Mouse (Mus musculus) C2C12 (cell line): ENCODE measurements at regions not wholly inside any gene's neighbourhood (a gene's known extent, or its start where the extent isn't known, plus 50 kb on each side); places are given as distances from the start of the nearest gene placed in this dataset.

Experiments
- H3K27me3 ChIP-seq: one replicate; pipeline ENCODE4 v1.6.1; 2011; ENCODE audit not compliant: control insufficient read depth, insufficient read depth, insufficient read length
- H3K36me3 ChIP-seq: one replicate; pipeline ENCODE4 v1.6.1; 2011; ENCODE audit not compliant: control insufficient read depth, insufficient read depth
- H3K4me3 ChIP-seq: one replicate; pipeline ENCODE4 v1.5.1; 2011; ENCODE audit warnings: mild to moderate bottlenecking, control low read depth; ENCODE audit not compliant: poor library complexity, insufficient read depth, severe bottlenecking
- H3K79me2 ChIP-seq: one replicate; pipeline ENCODE4 v1.6.1; 2011; ENCODE audit not compliant: control insufficient read depth, insufficient read depth
- H3K79me3 ChIP-seq: one replicate; pipeline ENCODE4 v1.6.1; 2011; ENCODE audit warnings: low read depth, control low read depth
- H3ac ChIP-seq: one replicate; pipeline ENCODE3; 2011; ENCODE audit warnings: low read depth; ENCODE audit not compliant: control insufficient read depth, insufficient read length
- CEBPB ChIP-seq: IDR thresholded peaks from one replicate; pipeline ENCODE4 v1.6.1; 2011; ENCODE audit warnings: low read depth, mild to moderate bottlenecking, control low read depth, moderate library complexity
- CTCF ChIP-seq: IDR thresholded peaks from one replicate; pipeline ENCODE4 v1.5.1; 2011; ENCODE audit not compliant: control insufficient read depth, insufficient read depth, insufficient read length
- FOSL1 ChIP-seq: IDR thresholded peaks from one replicate; pipeline ENCODE4 v1.8.0; 2011; ENCODE audit warnings: mild to moderate bottlenecking, low read length; ENCODE audit not compliant: poor library complexity, insufficient read depth, severe bottlenecking
- MAX ChIP-seq: IDR thresholded peaks from one replicate; pipeline ENCODE4 v1.6.1; 2011; ENCODE audit warnings: mild to moderate bottlenecking, control low read depth
- MYOD1 ChIP-seq: IDR thresholded peaks from one replicate; pipeline ENCODE4 v1.6.1; 2011; ENCODE audit warnings: low read depth; ENCODE audit not compliant: control insufficient read depth, insufficient read length
- MYOG ChIP-seq: IDR thresholded peaks from one replicate; pipeline ENCODE4 v1.6.1; 2011; ENCODE audit not compliant: control insufficient read depth, insufficient read length; ENCODE audit errors: extremely low read depth
- USF1 ChIP-seq: IDR thresholded peaks from one replicate; pipeline ENCODE4 v1.6.1; 2011; ENCODE audit warnings: low read depth, mild to moderate bottlenecking, control low read depth, moderate library complexity

DNA sequence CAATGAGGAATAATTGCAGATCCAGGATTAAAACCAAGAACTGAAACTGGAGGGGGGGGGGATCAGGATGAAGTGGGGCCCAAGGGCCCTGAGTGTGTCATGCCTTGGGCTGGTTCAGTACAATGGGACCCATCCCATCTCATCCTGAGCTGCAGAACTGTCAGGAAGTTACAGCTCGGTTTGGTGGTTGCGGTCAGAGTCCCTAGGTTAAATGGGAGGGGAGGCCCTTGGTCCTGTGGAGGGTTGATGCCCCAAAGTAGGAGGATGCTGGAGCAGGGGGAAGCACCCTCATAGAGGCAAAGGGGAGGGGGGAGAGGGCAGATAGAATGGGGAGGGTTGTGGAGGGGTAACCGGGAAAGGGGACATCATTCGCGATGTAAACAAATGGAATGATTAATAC, 127.5 kb upstream of the Stx16 start:
- Histone ChIP-seq H3K79me3 (no peaks in the 10 kb centered on the region), H3ac (no peak overlapping the region), H3K27me3 (no peaks in the 10 kb centered on the region), H3K4me3 (no peak overlapping the region), H3K79me2 (no peaks in the 10 kb centered on the region), H3K36me3 (no peaks in the 10 kb centered on the region)
- TF ChIP-seq MAX (no peak), CTCF (no peak), MYOG (no peak), USF1 (no peak), FOSL1 (no peak), MYOD1 (no peak), CEBPB (no peak)

- Histone ChIP-seq H3K79me3 (no peaks in the 10 kb centered on the region), H3K4me3 (no peak overlapping the region)
Measured at GRCm38 (mm10) chr2:173950164-173950891, 125.8 kb upstream of the Stx16 start.

GRCm38 (mm10) chr2:173966111-173966510, 110.0 kb upstream of the Stx16 start:
- no peaks in the 10 kb centered on the region for H3K79me3 ChIP-seq
- no peak overlapping the region for H3K4me3 ChIP-seq
- no peak for TF ChIP-seq USF1

More at GRCm38 (mm10) chr2:173950164-173950891, 125.8 kb upstream of the Stx16 start:
- no peaks in the 10 kb centered on the region for H3K79me2 ChIP-seq
- H3K36me3 ChIP-seq = no peaks in the 10 kb centered on the region
- no peaks in the 10 kb centered on the region for H3K27me3 ChIP-seq
- H3ac ChIP-seq = no peak overlapping the region
- TF ChIP-seq FOSL1 = no peak

DNA sequence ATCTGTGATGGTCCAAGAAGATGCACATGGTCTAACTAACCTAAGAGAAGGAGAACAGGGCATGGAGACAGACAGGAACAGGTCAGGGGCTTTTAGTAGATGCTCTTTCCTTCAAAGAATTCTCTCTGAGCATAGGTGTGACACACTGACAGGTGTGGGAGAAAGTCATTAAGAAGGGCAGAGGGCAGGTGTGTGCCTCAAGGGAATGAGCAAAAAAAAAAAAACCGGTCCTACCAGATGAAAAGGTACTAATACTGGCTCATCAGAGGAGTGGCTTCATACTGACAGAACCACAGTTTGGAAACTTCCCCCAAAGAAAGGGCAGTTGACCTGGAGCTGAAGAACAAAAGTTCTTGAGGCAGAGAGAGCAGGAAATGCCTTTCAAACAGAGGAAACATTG, 105.3 kb upstream of the Stx16 start:
- Histone ChIP-seq H3K36me3 (no peaks in the 10 kb centered on the region), H3K4me3 (no peak overlapping the region), H3K79me2 (no peaks in the 10 kb centered on the region), H3ac (no peak overlapping the region), H3K27me3 (no peaks in the 10 kb centered on the region), H3K79me3 (no peaks in the 10 kb centered on the region)
- TF ChIP-seq CEBPB (no peak), MAX (no peak), USF1 (no peak), FOSL1 (no peak), MYOD1 (no peak), CTCF (no peak), MYOG (no peak)

More at GRCm38 (mm10) chr2:173966111-173966510, 110.0 kb upstream of the Stx16 start:
- Histone ChIP-seq H3ac (no peak overlapping the region), H3K36me3 (no peaks in the 10 kb centered on the region), H3K79me2 (no peaks in the 10 kb centered on the region), H3K27me3 (no peaks in the 10 kb centered on the region)

DNA sequence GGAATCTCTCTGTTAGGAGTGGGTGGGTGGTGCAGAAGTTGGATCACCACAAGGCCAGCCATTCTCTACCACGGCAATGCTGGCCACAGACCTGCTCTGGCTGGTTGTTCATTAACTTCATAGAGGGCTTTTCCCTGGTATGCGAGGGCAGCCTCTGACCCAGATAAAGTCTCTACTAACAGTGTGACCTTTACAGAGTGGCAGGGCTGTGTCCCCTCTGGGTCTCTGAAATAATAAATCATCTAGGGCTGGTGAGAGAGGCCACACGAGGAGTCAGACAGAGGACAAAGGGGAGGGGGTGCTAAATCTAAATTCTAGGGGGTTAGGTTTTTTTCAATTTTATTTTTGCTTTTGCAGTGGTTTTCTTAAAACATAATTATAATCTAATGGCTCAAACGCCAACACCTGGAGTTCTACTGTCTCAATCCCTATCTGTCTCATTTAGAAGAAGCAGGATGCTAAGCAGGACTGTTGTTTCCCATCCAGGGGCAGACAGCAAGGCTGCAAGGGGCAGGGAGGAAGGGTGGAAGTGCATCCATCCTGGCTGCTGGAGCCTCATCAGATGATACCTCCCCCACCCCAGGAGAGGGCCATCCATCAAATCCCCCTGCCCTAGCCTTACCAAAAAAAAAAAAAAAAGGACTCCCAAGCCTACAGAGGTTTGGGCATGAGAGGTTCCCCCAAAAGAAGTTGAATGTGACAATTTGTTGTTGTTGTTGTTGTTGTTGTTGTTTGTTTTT, 99.6 kb upstream of the Stx16 start:
- Histone ChIP-seq H3K79me2 (no peaks in the 10 kb centered on the region), H3K27me3 (no peaks in the 10 kb centered on the region), H3K4me3 (no peak overlapping the region), H3ac (no peak overlapping the region), H3K36me3 (no peaks in the 10 kb centered on the region), H3K79me3 (no peaks in the 10 kb centered on the region)
- no peak for TF ChIP-seq FOSL1
- no peak for TF ChIP-seq MAX
- no peak for TF ChIP-seq USF1
- no peak for TF ChIP-seq CEBPB
- no peak for TF ChIP-seq CTCF
- TF ChIP-seq MYOG = no peak
- TF ChIP-seq MYOD1 = no peak

- H3K27me3 ChIP-seq = no peaks in the 10 kb centered on the region
- no peaks in the 10 kb centered on the region for H3K36me3 ChIP-seq
- no peaks in the 10 kb centered on the region for H3K79me2 ChIP-seq
- no peak overlapping the region for H3K4me3 ChIP-seq
- no peaks in the 10 kb centered on the region for H3K79me3 ChIP-seq
- TF ChIP-seq MYOD1 (no peak), CTCF (no peak), MAX (no peak), USF1 (no peak), FOSL1 (no peak), MYOG (no peak), CEBPB (no peak)
- H3ac ChIP-seq = no peak overlapping the region
Measured at GRCm38 (mm10) chr2:173977236-173978053, 98.7 kb upstream of the Stx16 start.
